Mouse (Mus musculus) retina, postnatal 7 days (tissue): ENCODE measurements around the gene Smarcd2.
A peak's percentile ranks its signal among the peaks of the same experiment; 100 is the strongest.
"Not testable (repeated sequence)": the region's sequence is repeated elsewhere in the genome, so short reads cannot be mapped to it uniquely, and the experiment has no call there.

Source experiments
- DNase-seq: peaks from one replicate; pipeline ENCODE4 v3.0.0-alpha.2; 2012; ENCODE audit warnings: low read depth, low spot score

The Smarcd2 gene

GRCm38 (mm10) chr11:106246834-106247233 is 25.9 kb downstream of the Smarcd2 start:
- DNase-seq: no peak

- DNase-seq: not testable (repeated sequence)
Measured at GRCm38 (mm10) chr11:106233978-106234377, 38.8 kb downstream of the Smarcd2 start.

GRCm38 (mm10) chr11:106220603-106221002 is 52.2 kb downstream of the Smarcd2 start:
- no peak for DNase-seq

GRCm38 (mm10) chr11:106216730-106217490 is 55.9 kb downstream of the Smarcd2 start, which contains the start of gene Ddx42:
TSS of gene Ddx42 (plus strand) at chr11:106216926.
- DNase-seq: peak; percentile 95

GRCm38 (mm10) chr11:106215927-106216729 is 56.6 kb downstream of the Smarcd2 start, which contains the start of gene Ccdc47:
TSS of gene Ccdc47 (minus strand) at chr11:106216344.
- peak; percentile 98 for DNase-seq

GRCm38 (mm10) chr11:106215450-106215859 is 57.3 kb downstream of the Smarcd2 start:
- DNase-seq: no peak

GRCm38 (mm10) chr11:106214856-106215255 is 57.9 kb downstream of the Smarcd2 start:
- DNase-seq: no peak
